Mouse (Mus musculus) gastrocnemius, adult 2 months (tissue): ENCODE results near the gene Car8. TPM values are rescaled to one million over a fixed set of nuclear protein-coding genes. Genes with fewer than 3 reads are reported as not detected.

ENCODE experiments used
- DNase-seq: peaks from one replicate; pipeline ENCODE4 v3.0.0; 2022
- H3K27ac ChIP-seq: fragments of 200-600 bp; 2 replicates; pipeline ENCODE4 v1.8.1; 2022; ENCODE audit warnings: mild to moderate bottlenecking
- H3K4me3 ChIP-seq: fragments of 200-600 bp; 2 replicates; pipeline ENCODE4 v1.8.1; 2022; ENCODE audit warnings: mild to moderate bottlenecking, moderate library complexity
- CTCF ChIP-seq: fragments of 200-600 bp; IDR thresholded peaks from 2 replicates; pipeline ENCODE4 v1.8.1; 2022; ENCODE audit warnings: antibody characterized with exemption, mild to moderate bottlenecking, moderate library complexity
- intact Hi-C: fragments of 180-260 bp; cut with DNase I; formaldehyde crosslinking; loops from one replicate; pipeline ENCODE4 v1.15.1; 2025
- total RNA-seq, 2 experiments: library from RNA; stranded (reverse); gene quantifications; 2 replicates each; pipeline ENCODE4 v1.2.3; 2021

The Car8 gene
- total RNA-seq, 2 experiments from 2014 or later: 1.5 to 3.6 TPM

GRCm38 (mm10) chr4:8218004-8218403 is 20.8 kb downstream of the Car8 start:
- DNase-seq: no peak
- intact Hi-C loops: no loop called here
- TF ChIP-seq CTCF: no peak
- no peak overlapping the region for H3K27ac ChIP-seq
- no peak overlapping the region for H3K4me3 ChIP-seq

DNA sequence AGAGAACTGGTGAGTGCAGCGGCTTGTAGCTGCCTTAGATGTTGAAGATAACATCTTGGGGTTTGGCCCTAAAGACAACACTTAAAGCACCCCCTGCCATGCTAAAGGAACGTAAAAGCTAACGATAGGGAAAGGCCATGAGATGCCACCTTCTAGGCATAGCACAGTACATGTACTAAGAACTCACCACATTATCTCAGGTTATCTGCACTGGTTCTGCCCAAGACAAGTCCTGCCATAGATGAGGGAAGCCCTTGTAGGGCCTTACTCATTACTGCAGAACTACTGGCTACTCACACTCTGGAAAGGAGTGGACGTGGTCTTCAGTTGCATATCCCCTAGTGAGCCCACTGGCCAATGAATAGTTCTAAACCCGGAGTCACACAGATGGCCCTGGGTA is 21.6 kb downstream of the Car8 start:
- intact Hi-C loops: no loop called here
- DNase-seq: no peak
- Histone ChIP-seq H3K4me3 (no peak overlapping the region), H3K27ac (no peak overlapping the region)
- TF ChIP-seq CTCF: no peak

DNA sequence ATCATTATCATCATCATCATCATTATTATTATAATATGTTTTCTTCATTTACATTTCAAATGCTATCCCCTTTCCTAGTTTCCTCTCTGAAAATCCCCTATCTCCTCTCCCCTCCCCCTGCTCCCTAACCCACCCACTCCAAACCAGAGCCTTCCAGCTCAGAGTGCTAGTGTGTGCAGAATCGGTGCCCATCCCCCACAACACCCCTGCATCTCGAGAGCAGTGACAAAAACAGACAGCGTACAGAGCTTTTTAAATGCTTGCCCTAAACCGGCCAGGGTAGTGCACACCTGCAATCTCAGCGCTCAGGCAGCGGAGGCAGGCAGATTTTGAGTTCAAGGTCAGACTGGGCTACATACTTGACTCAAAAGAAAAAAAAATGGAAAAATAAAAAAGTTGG is 22.3 kb downstream of the Car8 start:
- DNase-seq: no peak
- Histone ChIP-seq H3K4me3 (no peak overlapping the region), H3K27ac (no peak overlapping the region)
- intact Hi-C loops: no loop called here
- TF ChIP-seq CTCF: no peak

- intact Hi-C loops: no loop called here
- no peak for DNase-seq
- H3K27ac ChIP-seq: peak overlapping the region; percentile 13; the same call in 1 of the 2 replicates
- TF ChIP-seq CTCF: no peak
- H3K4me3 ChIP-seq: no peak overlapping the region
Observed at GRCm38 (mm10) chr4:8213661-8214060, 25.2 kb downstream of the Car8 start.

GRCm38 (mm10) chr4:8212873-8213569 is 25.8 kb downstream of the Car8 start:
- Histone ChIP-seq H3K4me3 (peak overlapping the region; percentile 26; the same call in 1 of the 2 replicates), H3K27ac (peak overlapping the region; percentile 16; the same call in 1 of the 2 replicates)
- no peak for TF ChIP-seq CTCF
- intact Hi-C loops: no loop called here
- DNase-seq: peak; percentile 25

DNA sequence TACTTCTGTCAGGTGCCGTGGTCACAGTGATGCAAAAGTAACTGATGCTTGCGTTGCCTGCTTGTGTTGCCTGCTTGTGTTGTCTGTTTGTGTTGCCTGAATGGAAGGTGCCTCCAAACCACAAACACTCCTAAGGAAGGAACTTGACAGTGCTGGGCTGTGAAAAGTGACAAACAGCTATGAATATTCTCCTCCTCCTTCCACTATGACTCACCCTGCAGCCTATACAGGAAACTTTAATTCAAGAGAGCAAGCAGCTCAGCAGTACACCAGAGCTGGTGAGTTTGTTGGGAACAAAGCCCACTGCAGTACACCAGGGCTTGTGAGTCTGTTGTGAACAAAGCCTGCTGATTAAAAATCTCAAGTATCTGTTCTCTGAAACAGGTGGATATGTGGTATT is 28.4 kb downstream of the Car8 start:
- no peak for DNase-seq

DNA sequence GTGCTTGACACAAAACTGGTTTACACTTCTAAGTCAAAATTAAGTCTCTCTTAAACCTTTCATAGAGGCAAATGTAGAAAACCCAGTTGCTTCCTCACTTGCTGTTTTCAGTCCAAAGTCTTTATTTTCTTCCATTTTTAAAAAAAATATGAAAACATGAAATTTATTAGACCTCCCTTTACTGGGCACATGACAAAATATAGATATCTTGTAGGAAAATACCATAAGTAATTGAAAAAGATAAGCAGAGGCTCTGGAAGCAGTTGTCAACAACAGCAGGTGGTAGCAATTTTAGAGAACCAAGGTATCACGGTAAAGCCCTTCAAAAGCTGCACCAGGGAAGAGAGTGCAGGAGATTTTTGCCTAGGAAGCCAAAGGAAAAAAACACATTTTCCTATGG is 30.9 kb downstream of the Car8 start:
- intact Hi-C loops: no loop called here
- Histone ChIP-seq H3K4me3 (no peak overlapping the region), H3K27ac (no peak overlapping the region)
- no peak for TF ChIP-seq CTCF
- DNase-seq: no peak

More for the DNA sequence above, 28.4 kb downstream of the Car8 start:
- TF ChIP-seq CTCF: no peak
- Histone ChIP-seq H3K4me3 (no peak overlapping the region), H3K27ac (no peak overlapping the region)
- intact Hi-C loops: no loop called here

DNA sequence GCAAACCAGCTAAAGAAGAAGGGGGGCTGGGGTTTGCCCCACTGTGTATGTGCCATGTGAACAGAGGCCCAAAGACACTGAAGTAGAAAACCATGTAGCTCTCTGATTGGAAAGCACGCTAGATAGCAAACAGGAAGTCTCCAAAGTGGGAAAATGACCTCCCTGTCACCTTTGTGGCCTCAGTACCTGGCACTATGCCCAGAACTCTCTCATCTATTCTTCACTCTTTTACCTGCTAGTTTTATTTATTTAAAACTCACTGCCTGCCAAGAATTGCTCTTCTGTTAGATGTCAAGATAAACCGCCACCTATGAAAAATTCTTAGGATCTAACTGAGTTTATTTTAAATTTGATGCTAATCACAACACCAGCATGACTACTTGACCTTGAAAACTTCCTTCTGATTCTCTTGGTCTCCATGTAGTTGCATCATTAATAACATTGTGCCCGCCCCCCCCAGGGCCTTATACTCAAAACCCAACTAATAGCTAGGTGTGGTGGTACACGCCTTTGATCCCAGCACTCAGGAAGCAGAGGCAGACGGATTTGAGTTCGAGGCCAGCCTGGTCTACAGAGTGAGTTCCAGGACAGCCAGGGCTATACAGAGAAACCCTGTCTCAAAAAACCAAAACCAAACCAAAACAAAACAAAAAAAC is 31.8 kb downstream of the Car8 start:
- H3K27ac ChIP-seq: no peak overlapping the region; the same call in 1 of the 2 replicates

GRCm38 (mm10) chr4:8205089-8205649 is 33.7 kb downstream of the Car8 start:
- 0 out of 2 replicates have a peak overlapping the region, but pooled peaks have one; percentile 9 for H3K27ac ChIP-seq
- intact Hi-C loops: no loop called here
- no peak overlapping the region for H3K4me3 ChIP-seq
- TF ChIP-seq CTCF: no peak
- DNase-seq: no peak

More for the DNA sequence above, 31.8 kb downstream of the Car8 start:
- no peak overlapping the region for H3K4me3 ChIP-seq
- DNase-seq: no peak
- TF ChIP-seq CTCF: no peak
- intact Hi-C loops: no loop called here

GRCm38 (mm10) chr4:8203367-8203766 is 35.5 kb downstream of the Car8 start:
- intact Hi-C loops: loop anchor here (5.0 kb wide), 1 partner anchor 164 kb away; no protein-coding TSS in a partner anchor
- DNase-seq: no peak
- H3K4me3 ChIP-seq: no peak overlapping the region
- TF ChIP-seq CTCF: no peak
- H3K27ac ChIP-seq: no peak overlapping the region

DNA sequence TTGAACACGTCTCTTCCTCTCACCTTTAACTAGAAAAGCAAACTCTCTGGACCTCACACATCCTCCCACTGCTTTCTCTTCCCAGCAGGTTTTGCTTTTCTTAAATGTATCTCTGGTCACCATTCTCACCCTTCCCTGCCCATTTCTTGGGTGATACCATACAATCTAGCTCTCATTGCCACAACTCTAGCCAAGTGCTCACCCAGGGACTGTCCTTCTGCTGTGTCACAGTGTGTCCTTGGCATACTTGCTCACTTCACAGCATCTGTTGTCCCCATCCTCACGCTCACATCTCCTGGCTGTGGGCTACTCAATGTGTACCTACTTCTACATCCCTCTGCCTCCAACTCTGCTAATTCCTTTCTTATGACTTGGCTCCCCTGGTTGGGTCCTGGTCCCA is 37.2 kb downstream of the Car8 start:
- peak overlapping the region; percentile 35; the same call in 1 of the 2 replicates for H3K27ac ChIP-seq
- no peak for TF ChIP-seq CTCF
- DNase-seq: no peak
- intact Hi-C loops: loop anchor here (5.0 kb wide), 1 partner anchor 166 kb away; no protein-coding TSS in a partner anchor
- H3K4me3 ChIP-seq: no peak overlapping the region

DNA sequence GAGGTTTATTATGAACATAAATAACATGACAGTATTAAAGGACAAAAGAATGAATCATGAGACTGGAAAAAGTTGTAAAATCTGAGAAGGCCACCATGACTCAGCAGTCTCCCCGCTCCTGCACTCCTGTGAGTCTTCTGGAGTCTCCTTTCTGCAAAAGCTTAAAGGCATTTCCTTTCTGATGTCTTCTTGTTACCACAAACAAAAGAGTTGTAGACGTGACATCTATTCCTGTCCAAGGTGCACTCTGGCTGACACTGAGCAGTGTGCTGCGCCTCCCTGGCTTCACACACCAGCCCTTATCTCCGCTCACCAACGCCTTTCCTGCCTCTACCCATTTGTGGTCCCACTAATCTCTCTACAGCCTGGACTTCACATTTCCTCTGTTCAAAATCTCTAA is 38.8 kb downstream of the Car8 start:
- DNase-seq: peak; percentile 27
- TF ChIP-seq CTCF: no peak
- peak overlapping the region; percentile 65 for H3K27ac ChIP-seq
- H3K4me3 ChIP-seq: no peak overlapping the region
- intact Hi-C loops: loop anchor here (5.0 kb wide), 1 partner anchor 167 kb away; no protein-coding TSS in a partner anchor

DNA sequence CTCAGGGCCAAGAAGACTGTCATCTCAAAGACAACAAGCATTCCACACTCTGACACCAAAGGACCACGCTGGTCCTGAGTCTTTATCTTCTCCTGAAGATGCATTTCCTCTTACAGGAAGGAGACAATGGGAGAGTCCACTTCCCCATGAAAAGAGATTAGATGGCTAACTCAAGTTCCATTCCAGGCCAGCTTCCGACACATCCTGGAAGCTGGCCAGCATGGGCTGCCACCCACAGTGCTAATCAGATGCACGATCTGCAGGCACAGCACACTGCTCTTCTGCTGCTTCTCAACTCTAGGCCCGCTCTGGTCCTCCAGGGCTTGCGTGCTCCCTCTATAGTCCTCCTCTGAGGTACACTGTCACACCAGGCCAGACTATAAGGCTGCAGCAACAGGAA is 40.8 kb downstream of the Car8 start:
- H3K27ac ChIP-seq: peak overlapping the region; percentile 46
- TF ChIP-seq CTCF: no peak
- intact Hi-C loops: no loop called here
- DNase-seq: no peak
- H3K4me3 ChIP-seq: no peak overlapping the region
